Mouse (Mus musculus): ENCODE measurements at regions not wholly inside any gene's neighbourhood (a gene's known extent, or its start where the extent isn't known, plus 50 kb on each side); places are given as distances from the start of the nearest gene placed in this dataset.
A peak's percentile ranks its signal among the peaks of the same experiment; 100 is the strongest.

DNA sequence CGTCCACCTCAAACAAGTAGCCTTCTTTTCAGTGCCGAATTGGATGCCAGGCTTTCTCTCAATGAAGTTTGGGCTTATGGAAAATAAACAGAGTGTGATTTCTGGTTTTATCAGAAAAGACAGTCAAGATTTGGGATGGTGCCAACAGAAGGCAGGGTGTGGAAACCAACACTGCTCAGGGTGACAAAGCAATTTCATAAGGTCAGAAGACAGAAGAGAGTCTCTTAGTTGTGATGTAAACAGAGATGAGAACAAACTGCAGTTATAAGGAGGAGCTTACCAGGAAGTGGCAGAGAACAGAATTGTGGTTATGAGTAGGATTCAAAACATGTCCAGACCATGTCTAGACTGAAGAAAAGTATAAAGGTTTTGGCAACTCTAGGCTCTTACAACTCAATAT lies 714.3 kb upstream of the Arpp21 start:
- no peak for DNase-seq (ENCODE audit: low read depth, low spot score)

DNA sequence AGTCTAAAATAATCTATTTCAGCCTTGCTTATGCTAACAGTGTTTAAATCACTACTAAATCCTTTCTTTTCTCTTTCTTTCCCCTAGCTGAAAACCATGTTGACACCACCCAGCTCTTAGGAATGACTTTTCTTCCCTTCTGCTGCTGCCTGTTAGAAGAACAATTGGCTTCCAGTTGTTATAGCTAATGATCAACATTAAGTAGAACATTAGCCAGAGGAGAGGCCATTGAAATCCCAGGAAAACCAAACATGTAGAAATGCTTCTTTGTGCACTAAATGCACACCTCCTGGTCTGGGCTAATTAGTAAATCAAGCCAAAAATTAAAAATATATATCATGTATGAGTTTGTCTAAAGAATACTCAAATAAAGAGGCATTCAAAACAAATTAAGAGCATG lies 703.0 kb upstream of the Arpp21 start:
- no peak for DNase-seq (ENCODE audit: low read depth, low spot score)

- DNase-seq (ENCODE audit: low read depth, low spot score) = no peak
Observed at GRCm38 (mm10) chr9:112909311-112910101, 673.8 kb upstream of the Arpp21 start.

DNA sequence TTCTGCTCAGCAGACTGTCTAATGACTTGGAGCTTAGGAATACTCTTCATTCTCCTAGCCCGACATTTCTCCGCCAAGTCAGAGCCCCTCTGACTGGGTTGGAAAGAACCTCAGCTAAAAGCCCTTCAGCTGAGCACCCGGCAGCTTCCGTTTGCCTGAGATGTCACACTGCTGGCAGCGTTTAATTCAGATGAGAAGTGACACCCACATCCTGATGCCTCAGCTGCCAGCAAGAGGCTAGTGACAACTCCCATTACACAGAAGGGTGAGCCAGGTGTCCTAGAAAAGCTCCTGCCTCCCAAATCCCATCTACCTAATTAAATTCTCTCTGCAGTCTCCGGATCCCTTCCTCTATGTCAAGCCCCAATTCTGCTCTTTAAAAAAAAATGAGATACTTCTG lies 670.2 kb upstream of the Arpp21 start:
- DNase-seq (ENCODE audit: low read depth, low spot score) = no peak

- no peak for DNase-seq (ENCODE audit: low read depth, low spot score)
Observed at GRCm38 (mm10) chr9:112864921-112865320, 629.2 kb upstream of the Arpp21 start.

DNA sequence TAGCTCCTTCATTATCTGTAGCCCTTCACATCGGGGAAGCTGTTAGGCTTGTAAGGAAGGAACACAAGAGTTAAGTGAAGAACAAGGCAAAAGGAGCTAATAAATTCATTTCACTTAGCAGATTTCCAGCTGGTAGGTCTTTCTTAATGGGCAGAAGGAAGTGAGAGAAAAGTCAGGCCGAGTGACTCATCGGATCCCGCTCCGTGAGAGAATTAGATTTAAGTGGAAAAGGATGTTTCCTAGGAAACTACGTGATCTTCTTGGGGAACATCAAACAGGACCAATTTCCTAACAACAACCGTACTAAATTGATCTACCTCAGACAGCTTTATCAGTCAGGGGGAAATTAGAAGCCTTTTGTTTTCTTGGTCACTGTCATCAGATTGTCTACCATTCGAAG lies 625.4 kb upstream of the Arpp21 start:
- DNase-seq (ENCODE audit: low read depth, low spot score) = no peak

- DNase-seq (ENCODE audit: low read depth, low spot score) = no peak
Observed at GRCm38 (mm10) chr9:112860307-112860893, 624.7 kb upstream of the Arpp21 start.

DNA sequence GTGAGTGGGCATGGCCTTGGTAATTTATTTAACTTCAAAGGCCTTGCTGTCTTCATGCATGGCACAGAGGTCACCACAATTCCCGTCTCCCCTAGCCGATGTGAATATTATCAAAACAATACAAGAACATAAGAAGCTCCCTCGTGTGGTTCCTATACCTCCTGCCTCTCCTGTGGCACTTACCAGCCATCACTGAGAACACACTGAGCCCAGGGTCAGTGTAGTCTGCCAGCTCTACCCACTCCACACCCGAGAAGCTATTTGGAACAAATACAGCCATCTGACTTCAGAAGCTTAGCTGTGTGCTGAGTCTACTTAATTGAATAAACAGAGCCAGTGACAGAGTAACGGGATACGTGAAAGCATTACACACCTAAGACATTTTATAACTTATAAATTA lies 605.7 kb upstream of the Arpp21 start:
- DNase-seq (ENCODE audit: low read depth, low spot score) = no peak

DNA sequence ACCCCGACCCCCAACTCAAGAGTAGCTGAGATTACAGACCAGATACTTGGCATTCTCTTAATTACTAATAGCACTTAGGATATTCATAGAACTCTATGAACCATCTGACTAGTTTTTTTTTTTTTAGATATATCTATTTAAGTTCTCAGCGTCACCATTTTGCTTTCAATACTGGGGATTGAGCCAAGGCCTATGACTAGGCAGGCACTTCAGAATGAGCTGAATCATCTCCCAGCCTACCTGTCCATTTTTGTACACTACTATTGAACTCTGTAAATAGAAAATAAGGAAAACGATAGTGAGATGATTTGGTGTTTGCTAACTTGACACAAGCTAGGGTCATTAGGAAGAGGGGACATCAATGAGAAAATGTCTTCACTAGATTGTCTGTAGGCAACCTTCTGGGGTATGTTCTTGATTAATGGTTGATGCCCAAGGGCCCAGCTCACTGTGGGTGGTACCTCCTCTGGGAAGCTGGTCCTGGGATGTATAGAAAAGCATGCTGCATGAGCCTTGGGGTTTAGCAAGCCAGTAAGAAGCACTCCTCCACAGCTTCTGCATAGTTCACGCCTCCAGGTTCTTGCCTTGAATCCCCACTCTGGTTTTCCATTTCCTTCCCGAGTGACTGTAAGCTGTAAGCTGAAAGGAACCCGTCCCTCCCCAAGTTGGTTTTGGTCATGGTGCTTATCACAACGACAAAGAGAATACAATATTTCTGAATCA lies 603.5 kb upstream of the Arpp21 start:
- no peak for DNase-seq (ENCODE audit: low read depth, low spot score)

DNA sequence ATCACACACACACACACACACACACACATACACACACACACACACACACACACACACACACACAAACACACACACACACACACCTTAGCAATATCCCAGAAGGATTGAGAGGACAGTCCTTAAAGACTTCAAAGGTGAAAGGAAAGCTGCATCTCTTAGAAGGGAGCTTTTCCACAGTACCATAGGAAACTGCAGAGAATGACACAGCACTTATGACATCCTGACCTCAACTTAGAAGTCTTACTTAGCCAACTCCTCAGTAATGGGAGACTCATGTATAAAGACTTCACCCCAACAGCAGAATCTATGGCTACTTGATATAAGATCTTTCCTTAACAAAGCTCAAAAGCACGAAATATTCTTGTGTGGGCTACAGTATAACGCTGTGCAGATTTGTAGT lies 601.8 kb upstream of the Arpp21 start:
- no peak for DNase-seq (ENCODE audit: low read depth, low spot score)

- no peak for DNase-seq (ENCODE audit: low read depth, low spot score)
Observed at GRCm38 (mm10) chr9:112834441-112835245, 598.9 kb upstream of the Arpp21 start.

- DNase-seq (ENCODE audit: low read depth, low spot score) = no peak
Observed at GRCm38 (mm10) chr9:112831102-112831501, 595.4 kb upstream of the Arpp21 start.

GRCm38 (mm10) chr9:112828602-112829001 lies 592.9 kb upstream of the Arpp21 start:
- no peak for DNase-seq (ENCODE audit: low read depth, low spot score)

DNA sequence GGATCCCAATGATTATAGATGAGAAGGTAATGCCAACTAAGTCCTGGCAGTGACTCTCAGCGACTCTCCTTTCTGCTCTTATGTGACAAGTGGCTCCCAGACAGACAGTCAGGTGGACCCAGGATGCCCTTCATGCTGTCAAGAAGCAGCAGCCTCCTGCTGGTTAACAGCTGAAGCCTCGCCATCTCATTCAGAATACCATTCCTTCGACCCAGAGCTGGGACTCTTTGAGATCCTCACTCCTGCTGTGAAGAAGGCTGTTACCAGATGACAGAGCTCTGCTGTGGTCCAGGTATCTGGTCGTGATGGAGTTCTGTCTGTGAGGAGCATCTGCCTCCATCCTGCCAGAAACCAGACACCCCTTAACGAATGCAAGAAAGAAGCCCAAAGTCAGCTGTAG lies 590.9 kb upstream of the Arpp21 start:
- no peak for DNase-seq (ENCODE audit: low read depth, low spot score)

DNA sequence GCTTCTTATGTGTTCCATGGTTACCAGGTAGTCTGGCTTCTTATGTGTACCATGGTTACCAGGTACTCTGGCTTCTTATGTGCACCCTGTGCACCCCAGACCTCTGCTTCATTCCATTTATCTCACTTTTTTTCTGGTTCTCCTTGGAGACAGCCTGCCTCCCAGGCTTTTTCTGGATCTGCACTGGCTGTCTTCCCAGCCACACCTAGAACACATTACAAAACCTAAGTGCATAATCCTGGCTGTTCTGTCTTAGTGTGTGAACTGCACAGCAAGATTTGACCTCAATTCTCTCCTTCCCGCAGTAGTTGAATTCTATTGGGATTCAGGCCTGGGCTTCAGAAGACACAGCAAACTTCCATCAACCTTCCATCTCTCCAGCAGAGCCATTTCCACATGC lies 586.2 kb upstream of the Arpp21 start:
- DNase-seq (ENCODE audit: low read depth, low spot score) = no peak

DNA sequence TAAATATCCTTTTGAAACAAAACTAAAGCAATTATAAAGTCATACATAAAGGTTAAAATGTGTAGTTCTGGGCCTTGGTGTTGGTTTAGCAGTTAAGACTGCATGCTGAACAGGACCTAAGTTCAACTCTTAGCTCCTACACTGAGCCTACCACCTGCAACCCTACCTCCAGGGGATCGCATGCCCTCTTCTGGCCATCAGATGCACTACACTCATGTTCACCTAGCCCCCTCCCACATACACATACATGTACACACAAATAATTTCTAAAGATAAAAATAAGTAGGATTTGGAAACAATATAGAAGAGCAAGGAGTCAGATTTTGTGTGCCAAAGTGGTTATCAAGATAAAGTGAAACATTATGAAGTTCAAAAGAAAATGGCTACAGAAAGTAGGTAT lies 576.2 kb upstream of the Arpp21 start:
- no peak for DNase-seq (ENCODE audit: low read depth, low spot score)

DNA sequence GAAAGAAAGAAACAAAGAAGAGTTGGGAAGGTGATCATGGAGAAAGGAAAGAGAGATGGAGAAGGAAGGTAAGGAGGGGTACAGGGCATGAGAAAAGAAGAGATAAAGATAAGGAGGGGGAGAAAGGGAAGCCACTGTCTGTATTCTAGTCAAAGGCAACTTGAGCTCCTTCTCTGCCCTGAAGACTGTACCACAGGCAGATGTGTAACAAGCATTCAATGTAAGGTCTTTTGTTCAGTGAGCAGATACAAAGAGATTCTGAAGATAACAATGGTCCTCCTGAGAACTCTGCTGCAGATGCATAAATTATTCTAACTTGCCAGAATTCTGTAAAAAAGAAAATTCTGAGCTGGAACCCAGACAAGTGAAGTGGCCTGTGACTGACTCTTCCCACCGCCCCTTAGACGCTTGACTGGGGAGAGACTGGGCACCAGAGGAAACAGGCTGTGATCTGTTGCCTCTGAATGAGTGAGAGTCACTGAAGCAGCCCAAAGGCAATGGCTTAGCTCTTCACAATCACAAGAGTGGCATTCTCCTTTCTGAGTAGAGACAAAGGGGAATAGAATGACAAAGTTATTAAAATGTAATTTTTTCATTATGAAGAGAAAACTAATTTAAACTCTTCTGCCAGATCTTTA lies 564.0 kb upstream of the Arpp21 start:
- DNase-seq (ENCODE audit: low read depth, low spot score) = no peak

DNA sequence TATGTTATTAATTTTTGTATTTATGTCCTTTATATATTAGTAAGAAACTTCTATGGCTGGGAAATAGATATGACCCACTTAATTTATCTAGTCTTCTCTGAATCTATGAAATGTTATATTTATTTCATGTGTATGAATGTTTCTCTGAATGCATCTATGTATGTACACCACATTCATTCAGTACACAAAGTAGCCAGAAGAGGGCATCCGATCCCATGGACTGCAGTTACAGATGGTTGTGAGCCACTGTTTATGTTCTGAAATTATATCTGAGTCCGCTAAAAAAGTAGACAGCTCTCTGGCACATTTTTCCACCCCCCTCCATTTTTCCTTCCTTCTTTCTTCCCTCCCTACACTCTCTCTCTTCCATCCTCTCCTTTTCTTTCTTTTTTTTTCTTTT lies 557.8 kb upstream of the Arpp21 start:
- DNase-seq (ENCODE audit: low read depth, low spot score) = peak; percentile 20

GRCm38 (mm10) chr9:112771981-112772380 lies 536.2 kb upstream of the Arpp21 start:
- no peak for DNase-seq (ENCODE audit: low read depth, low spot score)

DNA sequence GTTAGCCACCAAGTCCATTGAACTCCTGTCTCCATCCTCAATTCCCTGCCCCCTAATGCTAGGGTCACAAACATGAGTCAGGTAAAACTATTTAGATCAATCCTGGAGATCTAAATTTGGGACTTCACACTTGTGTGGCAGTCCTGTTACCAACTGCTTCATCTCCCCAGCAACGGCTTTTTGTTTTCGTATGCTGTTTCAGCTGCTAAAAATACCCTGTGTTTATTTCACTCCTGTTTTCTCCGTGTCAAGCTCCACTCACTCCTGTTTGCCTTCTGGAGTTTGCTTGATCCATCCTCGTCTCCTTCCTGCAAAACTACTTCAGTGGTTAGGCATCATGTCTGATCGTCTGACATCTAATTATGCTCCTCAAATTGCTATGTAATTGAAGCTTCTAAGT lies 508.9 kb upstream of the Arpp21 start:
- DNase-seq (ENCODE audit: low read depth, low spot score) = no peak

DNA sequence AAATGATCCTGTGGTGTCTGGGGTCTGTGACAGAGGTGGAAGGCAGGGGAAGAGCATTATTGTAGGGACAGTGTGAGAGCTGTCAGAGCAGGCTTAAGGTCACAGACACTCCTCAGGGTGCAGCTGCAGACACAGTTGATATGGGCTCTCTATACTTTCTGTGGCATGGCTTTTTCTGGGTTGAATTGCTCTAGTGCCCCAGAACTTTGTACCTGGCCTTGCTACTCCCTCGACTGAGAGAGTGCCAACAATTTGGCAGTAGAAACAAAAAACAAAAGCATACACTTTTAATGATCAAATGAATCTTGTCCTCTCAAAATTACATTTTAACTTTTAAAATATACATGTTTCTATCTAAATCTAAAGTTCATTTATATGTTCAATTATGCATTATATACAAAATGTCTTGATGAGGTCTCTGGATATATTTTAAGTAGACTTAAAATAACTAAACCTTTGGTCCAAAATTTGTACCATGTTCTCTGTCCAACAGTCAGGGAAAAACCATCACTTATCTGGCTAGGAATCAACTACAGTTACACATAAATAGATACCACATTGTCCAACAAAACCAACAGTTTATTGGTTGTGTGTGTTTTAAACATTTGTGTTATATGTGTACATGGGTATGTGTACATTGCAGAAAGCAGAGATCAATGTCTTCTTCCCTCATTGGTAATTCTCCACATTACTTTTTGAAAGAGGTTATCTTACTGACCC lies 508.3 kb upstream of the Arpp21 start:
- no peak for DNase-seq (ENCODE audit: low read depth, low spot score)

All from forelimb bud, embryonic 11.5 days (tissue).